Mouse (Mus musculus) c-Kit-positive CD71-positive TER-119-positive erythroid progenitor cells, embryonic 14.5 days (primary cell): Measurements from ENCODE around the gene Itgb7.

Experiments
- DNase-seq: peaks from one replicate; pipeline ENCODE4 v3.0.0-alpha.2; 2013; ENCODE audit warnings: low spot score

Itgb7 gene

DNA sequence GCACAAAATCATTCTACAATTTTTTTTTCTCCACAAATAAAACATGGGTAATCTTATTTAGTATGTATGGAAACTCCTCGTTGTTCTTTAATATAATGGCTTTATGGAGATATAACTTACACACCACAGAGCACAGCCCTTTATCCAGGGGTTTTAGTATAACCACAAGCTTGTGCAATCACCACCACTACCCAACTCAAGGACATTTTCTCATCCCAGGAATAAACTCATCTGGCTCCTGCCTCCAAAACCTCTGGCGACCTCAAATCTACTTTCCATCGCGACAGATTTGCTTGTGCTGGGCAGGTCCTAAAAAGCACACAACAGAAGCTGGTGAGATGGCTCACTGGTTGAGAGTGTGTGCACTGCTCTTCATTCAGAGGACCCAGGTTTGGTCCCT is 38.1 kb downstream of the Itgb7 start:
- no peak for DNase-seq

DNA sequence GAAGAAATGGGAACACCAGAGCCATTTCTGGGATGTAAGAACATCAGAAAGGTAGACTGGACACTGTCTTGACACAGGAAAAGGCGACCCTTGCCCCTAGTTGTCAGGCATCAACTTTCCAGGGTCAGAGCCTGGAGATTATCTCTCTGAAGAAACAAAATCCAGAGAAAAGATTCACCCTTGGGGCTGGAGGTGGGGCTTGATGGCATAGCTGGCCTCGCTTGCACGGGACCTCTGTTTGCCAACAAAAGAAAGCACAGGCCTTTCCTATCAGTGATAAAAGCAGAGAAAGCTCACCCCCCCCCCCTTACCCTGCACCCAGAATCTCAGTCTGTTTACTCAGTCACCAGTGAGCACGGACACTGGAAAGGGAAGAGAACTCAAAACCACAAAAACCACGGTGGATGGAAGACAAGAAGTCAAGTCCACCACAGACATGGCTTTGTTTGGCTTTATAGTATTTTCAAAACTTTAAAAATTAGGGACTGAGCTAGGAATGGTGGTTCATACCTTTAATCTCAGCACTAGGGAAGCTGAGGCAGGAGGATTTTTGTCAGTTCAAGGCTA is 38.8 kb downstream of the Itgb7 start:
- DNase-seq, result no peak

DNA sequence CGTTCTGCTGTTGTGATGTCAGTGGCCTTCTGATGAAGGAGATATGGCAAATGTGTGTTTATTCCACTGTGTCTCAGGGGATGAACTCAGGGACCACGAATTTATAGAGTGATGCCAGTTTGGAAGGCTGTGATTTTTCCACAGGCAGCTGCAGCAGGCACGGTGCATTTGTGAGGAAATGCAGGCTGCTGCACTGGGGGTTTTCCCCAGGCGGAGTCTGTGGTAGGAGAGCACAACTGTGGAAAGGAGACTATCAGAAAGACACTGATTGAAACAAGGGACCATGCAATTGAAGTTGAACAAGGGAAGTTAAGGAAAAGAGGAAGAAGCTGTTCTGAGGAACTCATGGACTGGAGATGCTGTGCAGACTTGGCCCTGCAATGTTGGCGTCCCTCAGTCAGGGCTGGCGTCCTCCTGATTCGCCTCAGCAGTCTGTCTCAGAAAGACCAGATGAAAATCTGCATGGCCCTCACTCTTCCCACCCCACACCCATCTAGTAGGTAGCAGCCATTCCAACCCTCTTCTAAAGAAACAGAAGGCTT is 39.4 kb downstream of the Itgb7 start:
- DNase-seq, result no peak

DNA sequence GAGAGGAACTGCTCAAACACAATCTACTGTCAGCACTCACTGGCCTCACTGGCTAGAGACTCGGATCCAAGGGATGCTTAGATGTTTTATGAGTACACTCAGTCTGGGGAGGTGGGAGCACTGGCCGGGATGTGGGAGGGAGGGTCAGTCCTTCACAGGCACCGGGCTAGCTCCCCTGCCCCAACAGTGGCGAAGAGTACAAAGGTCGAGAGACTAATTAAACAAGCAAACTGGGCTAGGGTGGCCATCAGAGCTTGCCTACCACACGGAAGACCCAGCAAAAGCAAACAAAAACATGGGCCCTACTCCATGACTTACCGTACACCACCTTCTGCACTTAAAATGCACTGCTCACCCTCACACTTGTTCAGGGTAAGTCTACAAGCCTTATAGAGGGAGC is 40.0 kb downstream of the Itgb7 start:
- no peak for DNase-seq

DNA sequence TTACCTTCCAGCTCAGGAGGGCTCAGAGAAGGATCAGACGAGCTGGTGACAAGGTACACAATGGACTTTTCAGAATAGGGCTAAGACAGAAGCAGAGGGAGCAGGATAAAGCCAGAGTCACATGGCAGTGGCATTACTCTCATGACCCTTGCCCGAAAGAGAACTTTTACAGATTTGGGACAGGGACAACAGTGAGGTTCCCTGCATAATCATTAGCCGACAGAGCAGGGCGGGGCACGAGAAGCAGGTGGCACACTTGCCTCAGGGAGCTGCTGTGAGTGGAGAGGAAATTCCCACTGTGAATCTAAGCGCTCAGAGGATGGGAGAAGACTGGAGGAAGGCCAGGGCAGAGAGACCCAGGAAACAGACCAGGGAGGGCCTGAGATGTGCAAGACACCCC is 42.9 kb downstream of the Itgb7 start:
- DNase-seq, result no peak

DNA sequence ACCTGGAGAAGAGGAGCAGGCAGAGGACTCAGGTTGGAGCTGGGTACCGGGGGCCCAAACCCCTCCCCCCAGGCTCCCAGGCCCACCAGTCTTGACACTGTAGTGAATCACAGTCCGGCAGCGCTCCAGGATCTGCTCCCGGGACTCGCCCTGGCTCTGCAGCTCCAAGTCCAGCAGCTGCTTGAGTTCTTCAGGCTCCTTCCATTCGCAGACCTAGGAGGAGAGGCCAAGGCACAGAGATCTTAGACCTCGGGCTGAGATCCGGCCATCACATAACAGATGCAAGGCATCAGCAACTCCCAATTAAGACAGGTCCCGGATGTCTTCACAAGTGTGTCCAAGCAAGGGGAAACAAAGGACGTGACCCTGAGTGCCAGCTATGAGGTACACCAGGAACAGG is 43.6 kb downstream of the Itgb7 start:
- no peak for DNase-seq

DNA sequence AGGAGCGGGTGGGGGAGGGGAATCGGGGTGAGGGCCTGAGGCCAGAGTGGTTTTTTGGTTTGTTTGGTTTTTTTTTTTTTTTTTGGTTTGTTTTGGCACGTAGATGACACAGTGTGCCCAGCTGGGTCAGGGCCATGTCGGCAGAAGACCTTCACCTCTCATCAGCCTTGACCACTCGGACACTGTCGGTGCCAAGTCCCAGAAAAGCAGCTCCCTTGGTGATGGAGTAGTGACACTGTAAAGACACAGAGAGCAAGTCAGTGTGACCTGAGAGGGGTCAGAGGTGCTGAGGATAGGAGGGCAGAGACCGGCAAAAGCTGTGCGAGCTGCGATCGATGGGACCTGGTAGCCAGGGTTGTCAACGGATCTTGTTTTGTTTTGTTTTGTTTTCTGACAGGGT is 45.5 kb downstream of the Itgb7 start:
- no peak for DNase-seq

DNA sequence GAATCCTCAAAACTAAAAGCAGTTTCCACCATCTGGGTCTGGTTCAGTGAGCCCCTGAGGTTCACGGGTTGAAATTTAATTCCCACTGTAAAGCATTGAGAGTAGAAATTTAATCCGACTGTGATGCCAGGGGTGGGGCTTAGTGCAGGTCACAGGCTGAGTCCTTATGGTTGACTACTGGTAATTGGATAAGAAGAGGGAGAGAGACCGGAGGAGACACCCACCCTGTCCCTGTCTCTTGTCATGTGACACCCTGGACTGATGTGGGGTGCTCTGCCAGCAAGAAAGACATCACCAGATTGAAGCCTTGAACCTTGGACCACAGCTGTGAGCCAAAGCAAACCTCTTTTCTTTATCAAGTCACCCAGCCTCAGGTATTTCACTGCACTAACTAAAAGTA is 48.7 kb downstream of the Itgb7 start:
- no peak for DNase-seq

DNA sequence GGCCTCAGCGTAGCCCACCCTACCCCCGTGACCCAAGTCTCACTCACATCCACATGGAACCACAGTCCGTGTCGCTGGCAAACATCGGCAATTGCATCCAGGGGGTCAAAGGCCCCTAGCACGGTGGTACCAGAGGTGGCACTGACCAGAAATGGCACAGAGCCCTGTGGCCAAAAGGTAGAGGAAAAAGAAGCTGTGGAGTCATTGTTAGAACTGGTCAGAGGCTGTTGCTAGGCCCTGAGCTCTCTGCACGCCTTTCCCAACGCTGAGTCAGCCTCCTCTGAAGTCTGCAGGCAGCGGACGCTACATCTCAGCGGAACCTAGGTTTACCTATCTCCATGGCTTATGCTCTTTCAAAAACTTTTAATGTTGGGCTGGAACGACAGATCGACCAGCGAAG is 51.8 kb downstream of the Itgb7 start:
- DNase-seq, result no peak

DNA sequence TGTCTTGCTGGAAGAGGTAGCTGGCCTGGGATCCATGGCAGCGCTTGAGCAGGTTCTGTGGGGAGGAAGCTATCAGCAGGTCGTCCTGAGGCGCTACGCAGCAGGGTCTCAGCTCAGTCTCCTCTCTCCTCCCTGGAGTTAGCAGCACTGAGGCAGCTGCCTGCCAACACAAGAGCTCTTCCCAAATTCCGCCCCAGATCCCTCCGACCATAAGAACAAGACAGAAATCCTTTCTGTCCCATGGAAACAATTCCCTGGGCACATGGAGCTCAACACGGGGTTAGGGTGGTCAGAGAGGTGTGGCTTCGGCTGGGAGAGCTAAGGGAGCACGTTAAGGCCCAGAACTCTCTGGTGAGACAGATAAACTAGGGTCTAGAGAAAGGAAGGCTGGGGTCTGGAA is 52.6 kb downstream of the Itgb7 start:
- no peak for DNase-seq

DNA sequence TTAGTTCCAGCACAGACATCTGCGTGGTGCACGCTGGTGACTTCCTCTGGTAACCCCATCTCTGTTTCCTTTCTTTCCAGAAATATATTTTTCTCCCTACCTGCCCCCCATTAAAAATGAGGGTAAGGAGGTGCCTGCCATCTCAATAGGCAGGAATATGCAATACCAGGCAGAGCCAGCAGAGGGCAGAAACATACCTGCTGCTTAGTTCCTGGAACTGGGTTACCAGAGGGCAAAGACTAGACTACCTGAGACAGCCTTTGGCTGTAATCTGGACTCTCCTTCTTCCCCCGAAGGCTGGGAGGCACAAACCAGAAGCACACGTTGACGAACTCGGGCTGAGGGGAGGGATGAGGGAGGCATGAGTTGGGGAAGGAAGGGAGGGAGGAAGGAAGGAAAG is 53.5 kb downstream of the Itgb7 start:
- DNase-seq, result peak; percentile 75

DNA sequence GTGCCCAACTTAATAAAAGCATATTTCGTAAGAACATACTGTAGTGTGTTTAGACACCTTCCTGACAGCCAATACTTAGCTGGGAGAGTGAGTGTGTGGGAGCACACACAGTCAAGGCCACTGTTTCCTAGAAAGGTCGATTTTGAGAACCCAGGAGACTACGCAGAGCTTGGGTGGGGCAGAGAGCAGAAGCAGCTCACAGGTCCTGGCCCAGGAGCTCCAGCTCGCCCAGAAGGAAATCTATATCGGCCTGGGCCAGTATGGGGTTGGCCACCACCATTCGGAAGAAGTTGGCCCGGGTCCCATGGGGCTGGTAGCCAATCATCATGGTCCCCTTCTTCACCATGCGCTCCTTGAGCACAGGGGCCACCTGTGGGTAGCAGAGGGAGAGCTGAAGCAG is 54.3 kb downstream of the Itgb7 start:
- no peak for DNase-seq

DNA sequence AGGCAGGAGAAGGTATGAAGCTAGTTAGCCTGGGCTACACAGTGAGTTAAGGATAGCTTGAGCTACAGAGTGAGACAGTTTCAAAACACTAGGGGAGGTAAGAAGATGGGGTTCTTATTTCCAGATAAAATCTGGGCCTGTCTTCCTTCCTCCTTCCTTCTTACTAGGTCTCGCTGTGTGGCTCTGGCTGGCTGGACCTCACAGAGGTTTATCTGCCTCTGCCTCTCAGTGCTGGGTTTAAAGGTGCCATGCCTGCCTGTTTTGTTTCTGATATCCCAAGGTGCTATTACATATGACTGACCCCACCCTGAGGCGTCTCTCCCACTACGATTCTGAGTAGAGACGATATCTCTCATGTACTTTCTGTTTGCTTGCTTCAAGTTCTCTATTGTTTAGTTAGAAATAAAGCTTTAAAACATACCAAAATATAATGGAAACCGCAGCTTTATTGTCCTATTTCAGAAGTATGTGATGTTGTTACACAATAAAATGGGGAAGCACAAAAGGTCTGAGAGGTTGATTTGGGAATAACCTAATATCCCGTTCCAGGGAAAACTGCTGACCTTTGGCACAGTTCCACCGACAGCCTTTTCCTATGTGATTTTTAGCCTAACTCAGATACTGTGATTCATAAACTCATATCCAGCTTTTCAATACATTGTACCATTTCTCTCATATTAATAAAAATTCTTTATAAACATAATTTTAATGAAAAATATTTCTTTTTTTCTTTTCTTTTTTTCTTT is 55.0 kb downstream of the Itgb7 start:
- DNase-seq, result peak; percentile 29

DNA sequence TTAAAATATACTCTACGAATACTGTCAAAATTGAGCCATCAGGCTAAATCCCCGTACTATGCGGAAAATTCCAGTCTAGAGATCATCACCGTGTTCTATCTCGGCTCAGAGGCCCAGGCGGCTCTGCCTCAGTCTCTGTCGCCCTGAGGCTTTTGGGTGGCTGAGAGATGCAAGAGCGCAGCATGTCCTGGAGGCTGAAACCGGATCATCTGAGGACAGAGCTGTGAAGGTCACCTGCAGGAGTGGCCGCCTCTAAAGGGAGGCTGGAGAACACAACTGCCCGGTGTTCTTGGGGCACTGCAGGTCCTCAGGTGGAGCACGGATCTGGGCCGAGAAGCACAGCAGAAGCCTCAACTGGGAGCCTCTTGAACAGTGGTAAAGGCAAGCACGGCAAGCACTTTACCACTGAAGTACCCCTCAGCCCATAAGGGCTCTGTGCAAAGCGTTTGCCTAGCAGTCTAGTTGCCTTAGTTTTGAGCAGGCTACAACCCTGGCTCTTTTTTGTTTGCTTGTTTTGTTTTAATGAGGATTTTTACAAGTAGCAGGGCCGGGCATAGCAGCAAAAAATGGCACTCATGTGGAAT is 55.9 kb downstream of the Itgb7 start:
- no peak for DNase-seq

DNA sequence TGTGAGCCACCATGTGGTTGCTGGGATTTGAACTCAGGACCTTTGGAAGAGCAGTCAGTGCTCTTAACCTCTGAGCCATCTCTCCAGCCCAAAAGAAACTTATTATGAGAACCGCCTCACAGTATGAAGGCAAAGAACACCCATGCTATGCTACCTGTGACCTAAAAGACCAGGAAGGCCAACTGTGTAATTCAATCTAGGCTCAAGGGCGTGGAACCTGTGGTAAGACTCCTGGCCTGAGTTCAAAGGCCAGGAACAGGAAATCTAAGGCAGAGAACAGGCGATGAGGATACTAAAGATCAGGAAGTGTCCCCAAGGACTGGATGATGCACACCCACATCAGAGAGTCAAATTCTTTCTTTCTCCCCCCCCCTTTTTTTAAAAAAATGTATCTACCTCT is 58.2 kb downstream of the Itgb7 start:
- DNase-seq, result no peak

DNA sequence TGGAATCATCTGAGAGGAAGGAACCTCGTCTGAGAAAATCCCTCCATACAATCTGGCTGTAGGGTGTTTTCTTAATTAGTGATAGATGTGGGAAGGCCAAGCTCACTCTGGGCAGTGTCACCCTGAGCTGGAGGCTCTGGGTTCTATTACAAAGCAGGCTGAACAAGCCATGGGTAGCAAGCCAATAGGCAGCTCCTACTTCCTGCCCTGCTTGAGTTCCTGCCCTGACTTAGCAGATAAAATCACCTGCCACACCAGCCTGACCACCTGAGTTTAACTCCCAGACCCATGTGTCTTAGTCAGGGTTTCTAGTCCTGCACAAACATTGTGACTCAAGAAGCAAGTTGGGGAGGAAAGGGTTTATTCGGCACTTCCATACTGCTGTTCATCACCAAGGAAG is 62.7 kb downstream of the Itgb7 start:
- no peak for DNase-seq

DNA sequence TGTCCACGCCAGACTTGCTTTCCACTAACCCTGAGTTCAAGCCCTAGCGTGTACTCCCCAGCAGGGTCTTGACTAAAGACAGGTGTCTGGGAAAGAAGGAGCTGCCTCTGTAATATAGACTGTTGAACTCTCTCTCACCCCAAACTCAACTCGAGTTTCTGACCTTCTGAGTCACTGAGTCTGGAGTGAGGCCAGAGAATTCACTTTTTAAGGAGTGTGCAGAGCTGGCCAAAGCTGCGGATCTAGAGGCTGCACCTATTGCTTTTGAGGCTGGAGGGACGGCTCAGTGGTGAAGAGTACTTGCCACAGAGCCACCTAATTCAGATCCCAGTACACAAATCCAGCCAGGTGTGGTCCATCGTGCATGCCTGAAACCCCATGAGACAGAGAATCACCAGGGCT is 64.1 kb downstream of the Itgb7 start:
- DNase-seq, result no peak
